Mouse (Mus musculus) kidney, postnatal 36 days (tissue): ENCODE measurements around the gene Twf1.

Experiments
- DNase-seq, 2 experiments: peaks; one replicate each; pipeline ENCODE4 v3.0.0; 2021 to 2022; ENCODE audit warnings: mixed read lengths in 2 of 2

The Twf1 gene

GRCm38 (mm10) chr15:94589219-94590075 is at the start of gene Twf1:
Gene Twf1 (minus strand): TSS chr15:94589889.
- peak; percentile 99 to 100 for DNase-seq

DNA sequence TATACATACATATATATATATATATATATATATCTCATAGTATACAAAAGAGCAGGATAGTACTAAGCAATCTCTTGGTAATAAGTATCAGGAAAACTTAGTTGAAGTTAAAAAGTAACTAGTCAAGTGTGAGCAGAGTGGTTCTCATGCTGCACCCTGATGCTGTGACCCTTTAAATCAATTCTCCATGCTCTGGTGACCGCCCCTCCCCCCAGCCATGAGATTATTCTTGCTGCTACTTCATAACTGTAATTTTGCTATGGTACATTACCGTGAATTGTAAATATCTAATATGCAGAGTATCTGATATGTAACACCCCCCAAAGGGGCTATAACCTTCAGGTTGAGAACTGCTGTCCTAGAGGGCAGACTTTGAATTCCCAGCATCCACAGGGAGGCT is 49.4 kb upstream of the Twf1 start:
- peak; percentile 41 to 63 for DNase-seq

GRCm38 (mm10) chr15:94638207-94638606 is 48.5 kb upstream of the Twf1 start:
- DNase-seq = no peak

GRCm38 (mm10) chr15:94634524-94634923 is 44.8 kb upstream of the Twf1 start:
- no peak for DNase-seq

DNA sequence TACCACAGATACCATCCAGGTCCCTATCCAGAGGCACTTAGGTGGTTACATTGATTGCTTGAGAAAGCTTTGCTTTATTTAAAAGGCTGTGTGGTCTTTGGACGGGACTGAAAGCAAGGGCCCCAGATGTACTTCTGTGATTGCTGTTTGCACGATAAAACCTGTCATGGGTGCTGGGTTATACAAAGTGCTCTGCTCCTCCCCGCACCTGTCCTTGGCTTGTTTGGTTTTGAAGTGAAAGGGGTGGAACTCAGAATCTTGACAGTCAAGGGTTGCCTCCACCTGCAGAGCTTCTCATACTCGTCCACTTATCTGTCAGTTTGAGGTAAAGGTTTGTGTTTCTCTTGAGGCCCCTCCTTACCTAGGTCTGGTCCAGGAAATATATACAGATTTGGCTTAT is 40.9 kb upstream of the Twf1 start:
- DNase-seq = no peak

GRCm38 (mm10) chr15:94628830-94629601 is 39.3 kb upstream of the Twf1 start, which contains the start of gene Tmem117:
Gene Tmem117 (plus strand): TSS chr15:94629232.
- DNase-seq = peak; percentile 74 to 83

DNA sequence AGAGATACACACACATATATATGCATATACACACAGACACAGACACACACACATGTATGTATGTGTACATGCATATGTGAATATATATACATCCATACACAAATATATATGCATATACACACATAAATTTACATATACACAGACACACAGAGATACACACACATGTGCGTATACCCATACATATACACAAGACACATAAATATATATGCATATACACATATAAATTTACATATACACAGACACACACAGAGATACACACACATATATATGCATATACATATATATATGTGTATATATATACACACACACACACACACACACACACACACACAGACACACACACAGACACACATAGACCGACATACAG is 38.8 kb upstream of the Twf1 start:
- no peak for DNase-seq

GRCm38 (mm10) chr15:94620909-94621308 is 31.2 kb upstream of the Twf1 start:
- DNase-seq = no peak

GRCm38 (mm10) chr15:94616036-94616435 is 26.3 kb upstream of the Twf1 start:
- no peak for DNase-seq

DNA sequence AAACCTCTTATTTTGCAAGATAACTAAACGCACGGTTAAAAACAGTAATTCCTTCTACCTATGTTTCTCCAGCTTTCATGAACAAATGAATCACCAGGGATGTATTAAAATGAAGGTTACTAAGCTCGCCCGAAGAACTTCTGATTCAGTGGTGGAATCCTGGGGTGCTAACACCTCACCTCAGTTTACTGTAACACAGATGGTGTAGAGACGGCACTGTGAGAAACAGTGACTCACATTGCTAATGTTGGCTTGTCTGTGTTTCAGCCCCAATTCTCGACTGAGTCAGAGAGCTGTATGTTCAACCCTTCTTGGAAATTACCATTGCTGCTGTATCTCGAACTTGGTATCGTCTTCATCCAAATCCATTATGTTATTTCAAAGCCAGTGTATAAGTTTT is 18.1 kb upstream of the Twf1 start:
- no peak for DNase-seq

DNA sequence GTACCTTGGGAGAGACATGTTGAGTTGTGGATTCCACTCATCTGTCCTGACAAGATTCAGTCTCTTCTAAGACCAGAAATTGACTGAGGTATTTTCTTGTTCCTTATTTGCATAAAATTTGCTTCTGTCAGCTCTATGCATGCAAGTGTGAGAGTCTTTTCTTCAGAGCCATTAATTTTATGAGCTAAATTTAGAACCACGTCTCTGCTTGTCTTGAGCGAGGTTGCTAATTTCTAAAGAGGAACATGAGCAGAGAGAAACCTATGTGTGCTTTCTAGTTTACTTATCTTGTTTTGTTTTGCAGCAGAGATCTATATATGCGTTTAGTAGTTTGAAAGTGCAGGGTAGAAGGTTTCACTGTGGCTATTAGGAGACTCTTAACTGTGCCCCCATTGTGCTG is 12.8 kb upstream of the Twf1 start:
- no peak for DNase-seq

DNA sequence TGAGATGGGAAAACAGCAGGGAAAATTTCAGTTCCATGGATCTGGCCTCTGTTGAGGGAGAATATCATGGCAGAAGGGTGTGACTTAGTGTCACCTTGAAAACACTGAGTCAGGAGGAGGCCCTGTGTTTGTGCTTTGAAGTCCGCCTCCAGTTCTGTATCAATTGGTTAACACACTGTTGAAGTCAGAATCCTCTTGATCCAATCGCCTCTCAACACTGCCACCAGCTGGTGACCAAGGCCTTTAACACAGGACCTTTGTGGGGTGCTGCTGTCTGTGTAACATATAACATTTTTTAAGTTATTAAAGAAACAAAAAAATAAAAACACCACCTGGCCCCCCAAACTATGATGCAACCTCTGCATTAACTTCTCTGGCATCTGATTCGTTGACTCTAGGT is 11.7 kb upstream of the Twf1 start:
- peak; percentile 69 to 88 for DNase-seq

- DNase-seq = no peak
Measured at GRCm38 (mm10) chr15:94600145-94600707, 10.5 kb upstream of the Twf1 start.

- peak; percentile 70 to 84 for DNase-seq
Measured at GRCm38 (mm10) chr15:94593586-94593985, 3.9 kb upstream of the Twf1 start.

DNA sequence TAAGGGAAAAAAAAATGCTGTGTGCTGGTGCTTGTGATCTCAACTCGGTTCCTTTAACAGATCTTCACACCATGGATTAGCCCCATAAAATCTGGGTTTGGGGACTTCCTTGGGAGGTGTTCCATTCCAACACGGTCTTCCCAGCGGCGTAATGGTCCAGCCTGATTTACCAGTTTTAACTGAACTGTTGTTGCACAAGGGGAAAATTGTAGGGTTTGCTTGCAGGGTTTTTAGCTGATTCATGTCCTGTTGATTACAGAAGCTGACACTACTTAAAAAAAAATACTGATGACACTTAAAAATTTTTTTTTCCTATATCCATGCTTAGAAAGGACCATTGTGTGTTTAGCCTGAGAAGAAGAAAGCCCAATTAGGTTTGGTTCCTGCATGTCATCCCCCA is 1.7 kb upstream of the Twf1 start:
- no peak for DNase-seq

GRCm38 (mm10) chr15:94590083-94590482 is 394 bp upstream of the Twf1 start:
- no peak for DNase-seq

- no peak for DNase-seq
Measured at GRCm38 (mm10) chr15:94587826-94588715, 1.6 kb downstream of the Twf1 start.

DNA sequence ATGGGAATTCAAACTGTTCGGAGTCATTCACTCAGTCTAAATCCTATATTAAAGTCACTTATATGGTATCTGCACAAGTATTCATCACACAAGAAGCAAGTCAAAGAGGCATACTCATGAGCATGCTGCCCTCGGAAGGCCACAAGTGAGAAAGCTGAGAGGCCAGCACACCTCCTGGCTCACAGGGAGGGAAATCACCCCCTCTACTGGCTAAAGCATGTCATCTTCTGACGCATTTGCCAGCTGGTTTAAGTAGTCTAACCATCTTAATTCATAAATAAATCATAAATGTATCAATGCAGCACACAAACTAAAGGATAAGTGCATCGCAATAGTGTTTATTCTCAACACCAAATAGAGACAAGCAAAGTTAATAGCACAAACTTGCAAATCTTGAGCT is 5.0 kb downstream of the Twf1 start:
- peak in 1 of 2 experiments; percentile 16 for DNase-seq

DNA sequence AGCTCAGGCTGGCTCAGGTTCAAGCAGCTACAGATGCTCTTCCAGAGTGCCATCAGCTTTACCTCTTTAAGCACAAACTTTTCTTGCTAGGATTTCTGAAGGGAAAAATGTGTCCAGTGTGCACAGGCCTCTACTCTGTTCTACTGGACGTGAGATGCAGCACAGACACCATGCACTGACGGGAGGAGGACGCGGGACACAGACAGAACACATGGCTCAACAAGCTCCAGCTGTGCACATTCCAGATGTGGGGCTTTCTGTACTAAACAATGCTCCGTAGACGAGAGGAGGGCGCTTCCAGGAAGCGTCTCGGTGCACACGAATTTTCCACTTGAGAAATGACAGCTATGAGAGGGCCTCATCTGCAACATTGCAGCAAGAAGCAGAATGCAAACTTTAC is 6.5 kb downstream of the Twf1 start:
- no peak for DNase-seq

GRCm38 (mm10) chr15:94582000-94582593 is 7.6 kb downstream of the Twf1 start:
- DNase-seq = peak; percentile 60 to 67

DNA sequence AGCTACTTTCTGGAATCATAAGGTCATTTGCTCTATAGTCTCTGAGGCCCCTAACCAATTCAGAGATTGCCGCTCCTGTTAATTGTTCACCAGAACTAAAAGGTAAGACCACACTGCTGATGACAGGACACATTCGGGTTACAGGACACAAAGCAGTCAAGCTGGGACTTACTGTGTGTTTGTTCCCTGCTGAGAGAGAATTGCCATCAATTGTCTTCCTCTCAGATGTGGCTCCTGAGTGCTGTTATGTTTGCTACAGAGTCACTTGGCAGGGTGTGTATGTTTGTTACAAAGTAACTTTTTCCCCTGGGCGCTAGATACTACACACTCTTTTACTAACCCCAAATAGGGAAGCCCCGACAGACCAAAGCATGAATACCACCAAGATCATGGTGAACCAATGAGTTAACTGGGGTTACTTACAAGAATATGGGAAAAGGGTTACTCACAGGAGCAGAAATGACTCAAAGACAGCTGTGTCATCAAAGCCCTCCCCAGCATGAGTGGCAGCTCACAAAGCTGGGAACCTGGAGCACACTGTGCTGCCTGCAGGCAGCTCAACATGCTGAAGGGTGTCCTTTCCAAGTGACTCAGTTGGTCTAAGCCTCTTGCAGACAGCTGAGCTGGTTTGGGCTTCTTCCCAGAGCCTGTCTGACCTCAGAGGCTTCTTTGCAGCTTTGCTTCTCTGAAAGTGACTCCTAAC is 15.0 kb downstream of the Twf1 start:
- no peak for DNase-seq

DNA sequence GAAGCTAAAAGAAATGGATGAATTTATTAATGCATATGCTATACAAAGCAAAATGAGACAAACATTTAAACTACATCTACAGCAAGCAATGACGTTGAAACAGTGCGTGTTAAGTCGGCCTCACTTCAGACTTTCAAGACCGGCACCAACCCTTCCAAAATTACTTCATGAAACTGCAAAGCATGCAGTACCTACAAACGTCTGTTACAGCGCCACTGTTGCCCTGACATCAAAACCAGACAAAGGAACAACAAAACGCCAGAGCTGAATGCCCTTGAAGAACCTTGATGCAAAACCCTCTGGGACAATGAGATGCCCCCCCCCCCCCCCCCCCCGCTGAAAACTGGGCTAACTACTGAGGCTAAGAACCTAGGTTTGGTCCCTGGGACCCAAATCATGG is 16.9 kb downstream of the Twf1 start:
- no peak for DNase-seq
